Mouse (Mus musculus): ENCODE data around the gene Epb41l4b. TPM values are rescaled to one million over a fixed set of nuclear protein-coding genes. Genes with fewer than 3 reads are reported as not detected.

The Epb41l4b gene
- total and polyA plus RNA-seq, 2 experiments from 2014 or later = 1.8 to 6.2 TPM

DNA sequence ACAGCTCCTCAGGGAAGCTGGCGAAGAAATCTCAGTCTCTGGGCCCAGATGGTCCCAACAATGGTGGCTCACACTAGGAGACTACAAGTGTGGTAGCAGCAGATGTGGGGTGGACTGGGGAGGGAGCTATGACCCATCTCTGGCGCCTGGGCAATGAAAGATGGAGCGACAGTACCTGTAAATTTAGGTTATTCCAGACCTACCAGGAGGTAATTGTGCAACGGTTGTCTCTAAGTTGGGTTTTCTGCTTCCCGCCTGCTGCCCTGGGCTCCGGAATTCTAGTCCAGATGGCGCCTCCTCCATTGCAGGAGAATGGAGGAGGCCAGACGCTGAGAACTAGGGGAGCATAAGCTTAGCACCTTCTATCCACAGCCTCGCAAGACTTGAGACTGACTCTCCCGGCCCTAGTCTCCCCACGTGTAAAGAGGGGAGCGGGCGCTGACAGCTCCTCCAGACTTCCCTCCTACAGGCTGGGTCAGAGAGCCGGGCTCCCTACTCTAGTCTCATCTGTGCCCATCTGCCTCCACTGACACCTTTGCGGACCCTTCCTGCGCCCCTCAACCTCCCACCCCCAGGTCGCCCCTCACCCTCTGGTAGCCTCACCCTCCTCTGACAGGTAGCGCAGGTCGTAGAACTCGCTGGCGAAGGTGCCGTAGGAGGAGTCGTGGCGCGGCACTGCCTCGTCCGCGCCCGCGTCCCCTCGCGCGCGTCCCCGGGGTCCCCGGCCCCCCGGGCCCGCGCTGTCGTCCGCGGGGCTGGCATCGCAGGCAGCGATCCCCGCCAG, 153.6 kb downstream of the Epb41l4b start:
- H3K36me3 ChIP-seq (ENCODE audit: insufficient read depth) = no peaks in the 10 kb centered on the region
- 2% methylated on average over 45 of the region's 45 CpGs for WGBS

DNA sequence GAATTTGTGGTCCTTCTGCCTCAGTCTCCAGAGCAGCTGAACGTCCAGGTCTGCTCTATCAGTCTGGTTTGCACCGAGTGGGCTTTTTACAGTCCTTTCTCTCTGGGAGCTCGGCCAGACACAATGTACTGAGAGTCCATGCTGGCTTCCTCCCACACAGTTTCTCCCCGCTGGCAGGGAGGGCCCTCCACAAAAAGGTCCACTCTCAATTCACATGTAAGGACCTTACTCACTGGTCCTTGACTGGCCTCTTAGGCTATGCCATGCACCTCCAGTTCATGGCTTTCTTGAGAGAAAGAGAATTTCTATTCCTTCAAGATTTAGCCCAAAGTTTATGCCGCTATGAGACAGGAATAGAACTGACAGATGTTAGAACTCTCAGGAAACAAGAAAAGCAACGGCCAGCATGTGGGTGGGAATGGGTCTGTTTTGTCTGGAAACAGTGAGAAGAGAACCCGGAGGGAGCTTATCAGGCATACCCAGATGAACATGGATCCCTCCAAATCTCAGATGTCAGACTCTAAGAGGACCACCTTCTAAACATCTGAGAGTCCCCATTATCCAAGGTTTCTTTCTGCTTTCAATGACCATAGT, 177.6 kb downstream of the Epb41l4b start:
- no peaks in the 10 kb centered on the region for H3K27me3 ChIP-seq (ENCODE audit: insufficient read depth, low read length)
- 76% methylated on average over 7 of the region's 7 CpGs for WGBS
- no peak for TF ChIP-seq CTCF (IDR thresholded peaks at IDR 0.05; ENCODE audit: low read depth)

More for the DNA sequence above, 153.6 kb downstream of the Epb41l4b start:
- H3K9me3 ChIP-seq (ENCODE audit: low read length) = no peaks in the 10 kb centered on the region
- H3K4me2 ChIP-seq (ENCODE audit: low read depth) = peak overlapping the region; percentile 81
- peak overlapping the region; percentile 81 for H3K9ac ChIP-seq
- H3K27me3 ChIP-seq (ENCODE audit: insufficient read depth, low read length) = no peaks in the 10 kb centered on the region
- H3K27ac ChIP-seq (ENCODE audit: low read depth, low read length) = peak overlapping the region; percentile 89
- TF ChIP-seq CTCF (IDR thresholded peaks at IDR 0.05; ENCODE audit: low read depth) = no peak
- no peaks in the 10 kb centered on the region for H3K4me1 ChIP-seq (ENCODE audit: insufficient read depth)
- ATAC-seq (peak; percentile 85), DNase-seq (peak; percentile 77)
- peak overlapping the region; percentile 75 for H3K4me3 ChIP-seq (ENCODE audit: low read depth, low read length)

DNA sequence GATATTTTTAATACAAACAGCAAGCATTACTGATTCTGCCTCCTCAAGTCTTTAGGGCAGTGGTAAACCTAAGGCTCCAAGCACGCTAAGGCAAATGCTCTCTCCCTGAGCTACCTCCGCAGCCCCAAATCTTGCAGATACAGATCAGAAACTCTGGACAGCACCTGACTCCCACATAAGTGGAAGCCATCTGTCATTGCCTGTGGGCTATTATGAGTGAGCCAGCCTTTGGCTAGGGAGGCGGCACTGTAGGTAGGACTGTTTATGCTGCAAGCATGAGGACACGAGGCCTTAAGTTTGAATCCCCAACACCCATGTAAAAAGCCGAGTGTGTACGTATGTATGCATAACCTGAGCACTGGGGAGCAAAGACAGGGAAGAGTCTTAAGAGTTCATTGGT, 179.6 kb downstream of the Epb41l4b start:
- TF ChIP-seq CTCF (IDR thresholded peaks at IDR 0.05; ENCODE audit: low read depth) = no peak
- Histone ChIP-seq H3K27me3 (ENCODE audit: insufficient read depth, low read length) (no peaks in the 10 kb centered on the region), H3K9me3 (ENCODE audit: low read length) (no peaks in the 10 kb centered on the region), H3K36me3 (ENCODE audit: insufficient read depth) (peaks cover 41% of the 10 kb centered on the region), H3K9ac (no peak overlapping the region), H3K27ac (ENCODE audit: low read depth, low read length) (no peak overlapping the region), H3K4me1 (ENCODE audit: insufficient read depth) (no peaks in the 10 kb centered on the region), H3K4me2 (ENCODE audit: low read depth) (no peak overlapping the region), H3K4me3 (ENCODE audit: low read depth, low read length) (no peak overlapping the region)
- ATAC-seq (no peak), DNase-seq (no peak)
- WGBS = 93% methylated on average over 6 of the region's 6 CpGs

More for the DNA sequence above, 177.6 kb downstream of the Epb41l4b start:
- ATAC-seq (no peak), DNase-seq (no peak)
- Histone ChIP-seq H3K9ac (no peak overlapping the region), H3K4me3 (ENCODE audit: low read depth, low read length) (no peak overlapping the region), H3K36me3 (ENCODE audit: insufficient read depth) (peaks cover 33% of the 10 kb centered on the region), H3K9me3 (ENCODE audit: low read length) (no peaks in the 10 kb centered on the region), H3K4me1 (ENCODE audit: insufficient read depth) (no peaks in the 10 kb centered on the region), H3K4me2 (ENCODE audit: low read depth) (no peak overlapping the region), H3K27ac (ENCODE audit: low read depth, low read length) (no peak overlapping the region)

DNA sequence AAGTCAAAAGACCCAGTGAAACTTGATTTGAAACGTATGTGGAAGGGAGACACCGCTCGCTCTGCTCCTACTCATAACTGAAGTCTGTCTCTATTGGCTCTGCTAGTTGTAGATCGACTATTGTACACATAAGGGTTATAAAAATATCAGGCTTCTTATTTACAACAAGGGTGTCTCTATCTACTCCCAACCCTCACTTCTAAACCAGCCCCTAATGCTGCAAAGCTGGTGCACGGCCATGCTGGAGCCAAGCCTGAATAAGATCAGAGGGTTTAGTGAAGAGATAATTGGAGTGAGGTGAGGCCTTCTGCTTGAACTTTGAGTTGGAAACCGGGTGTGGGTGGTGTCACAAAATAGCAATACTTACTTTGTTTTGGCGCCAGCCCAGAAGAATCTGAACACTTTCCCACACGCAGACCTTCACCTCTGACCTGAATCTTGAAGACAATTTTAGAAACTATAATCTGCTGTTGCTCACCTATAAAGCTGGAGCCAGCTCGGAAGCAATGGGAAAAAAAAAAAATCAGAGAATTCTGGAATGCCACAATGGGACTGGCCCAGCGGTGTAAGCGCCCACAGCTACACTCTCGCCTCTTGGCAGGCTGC, 181.8 kb downstream of the Epb41l4b start:
- H3K9ac ChIP-seq = no peak overlapping the region
- no peaks in the 10 kb centered on the region for H3K9me3 ChIP-seq (ENCODE audit: low read length)
- H3K4me3 ChIP-seq (ENCODE audit: low read depth, low read length) = no peak overlapping the region
- H3K27me3 ChIP-seq (ENCODE audit: insufficient read depth, low read length) = no peaks in the 10 kb centered on the region
- H3K36me3 ChIP-seq (ENCODE audit: insufficient read depth) = peaks cover 27% of the 10 kb centered on the region
- no peak overlapping the region for H3K4me2 ChIP-seq (ENCODE audit: low read depth)
- DNase-seq (no peak), ATAC-seq (no peak)
- H3K4me1 ChIP-seq (ENCODE audit: insufficient read depth) = no peaks in the 10 kb centered on the region
- no peak for TF ChIP-seq CTCF (IDR thresholded peaks at IDR 0.05; ENCODE audit: low read depth)
- 83% methylated on average over 12 of the region's 12 CpGs for WGBS
- H3K27ac ChIP-seq (ENCODE audit: low read depth, low read length) = no peak overlapping the region

DNA sequence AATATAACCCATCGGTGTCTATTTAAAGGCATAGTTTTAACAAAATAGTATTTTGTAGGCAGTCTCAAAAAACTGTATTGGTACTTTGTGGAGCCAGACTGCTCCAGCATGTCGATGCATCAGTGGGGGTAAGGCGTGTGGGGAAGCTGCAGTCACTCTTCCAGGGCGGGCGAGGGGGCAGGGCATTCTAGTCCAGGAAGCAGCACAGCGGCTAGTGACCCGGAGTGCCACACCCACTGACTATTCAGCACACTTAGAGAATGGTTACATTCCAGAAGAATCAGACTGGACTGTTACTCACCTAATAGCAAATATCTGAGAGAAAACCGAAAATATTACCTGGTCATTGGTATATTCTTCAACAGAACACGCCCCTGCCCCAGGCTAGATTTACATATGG, 185.7 kb downstream of the Epb41l4b start:
- no peak for ATAC-seq
- WGBS = 70% methylated on average over 9 of the region's 9 CpGs
- Histone ChIP-seq H3K9me3 (ENCODE audit: low read length) (no peaks in the 10 kb centered on the region), H3K4me2 (ENCODE audit: low read depth) (no peak overlapping the region), H3K36me3 (ENCODE audit: insufficient read depth) (peaks cover 16% of the 10 kb centered on the region), H3K4me3 (ENCODE audit: low read depth, low read length) (no peak overlapping the region), H3K9ac (no peak overlapping the region), H3K27ac (ENCODE audit: low read depth, low read length) (no peak overlapping the region), H3K4me1 (ENCODE audit: insufficient read depth) (no peaks in the 10 kb centered on the region), H3K27me3 (ENCODE audit: insufficient read depth, low read length) (no peaks in the 10 kb centered on the region)
- no peak for DNase-seq
- TF ChIP-seq CTCF (IDR thresholded peaks at IDR 0.05; ENCODE audit: low read depth) = no peak

DNA sequence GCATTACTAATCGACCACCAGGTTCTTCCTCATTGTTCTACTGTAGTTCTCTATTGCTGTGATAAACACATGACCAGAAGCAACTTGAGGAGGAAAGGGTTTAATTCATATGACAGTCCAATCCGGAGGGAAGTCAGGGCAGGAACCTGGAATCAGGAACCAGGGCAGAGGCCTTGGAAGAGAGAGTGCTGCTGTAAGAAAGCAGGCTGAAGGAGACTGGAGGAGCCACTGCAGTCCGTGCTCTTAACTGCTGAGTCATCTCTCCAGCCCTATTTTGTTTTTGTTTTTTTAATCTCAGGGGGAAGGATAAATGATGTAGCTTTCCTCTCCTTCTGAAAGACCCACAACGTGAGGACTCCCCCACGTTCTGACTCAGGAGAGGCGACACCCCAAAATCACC, 190.0 kb downstream of the Epb41l4b start:
- WGBS = 72% methylated on average over 6 of the region's 6 CpGs
- H3K9ac ChIP-seq = no peak overlapping the region
- no peak for TF ChIP-seq CTCF (IDR thresholded peaks at IDR 0.05; ENCODE audit: low read depth)
- no peaks in the 10 kb centered on the region for H3K4me1 ChIP-seq (ENCODE audit: insufficient read depth)
- no peak overlapping the region for H3K4me2 ChIP-seq (ENCODE audit: low read depth)
- no peaks in the 10 kb centered on the region for H3K9me3 ChIP-seq (ENCODE audit: low read length)
- no peak overlapping the region for H3K4me3 ChIP-seq (ENCODE audit: low read depth, low read length)
- ATAC-seq (no peak), DNase-seq (no peak)
- no peaks in the 10 kb centered on the region for H3K27me3 ChIP-seq (ENCODE audit: insufficient read depth, low read length)
- no peaks in the 10 kb centered on the region for H3K36me3 ChIP-seq (ENCODE audit: insufficient read depth)
- H3K27ac ChIP-seq (ENCODE audit: low read depth, low read length) = no peak overlapping the region

DNA sequence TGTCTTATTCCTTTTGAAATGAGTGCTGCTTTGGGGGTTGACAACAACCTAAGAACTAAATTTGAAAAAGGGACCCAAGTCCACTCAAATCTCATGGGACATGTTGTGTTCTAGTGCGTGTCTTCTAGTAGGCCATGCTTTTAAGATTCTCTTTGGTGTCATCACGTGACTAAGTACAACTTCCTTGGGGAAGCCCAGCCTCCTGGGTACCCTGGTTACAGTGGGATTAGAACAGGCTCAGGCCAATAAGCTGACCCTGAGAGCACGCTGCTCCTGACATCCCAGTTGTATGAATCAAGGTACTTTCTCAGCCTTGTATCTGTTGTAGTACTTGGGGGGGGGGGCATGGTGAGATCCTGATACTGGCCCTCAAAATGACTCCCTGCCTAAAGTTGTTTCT, 191.5 kb downstream of the Epb41l4b start:
- no peaks in the 10 kb centered on the region for H3K4me1 ChIP-seq (ENCODE audit: insufficient read depth)
- no peak for ATAC-seq

More for the DNA sequence above, 191.5 kb downstream of the Epb41l4b start:
- Histone ChIP-seq H3K4me3 (ENCODE audit: low read depth, low read length) (no peak overlapping the region), H3K9ac (no peak overlapping the region), H3K4me2 (ENCODE audit: low read depth) (no peak overlapping the region), H3K27me3 (ENCODE audit: insufficient read depth, low read length) (no peaks in the 10 kb centered on the region), H3K36me3 (ENCODE audit: insufficient read depth) (no peaks in the 10 kb centered on the region), H3K9me3 (ENCODE audit: low read length) (no peaks in the 10 kb centered on the region), H3K27ac (ENCODE audit: low read depth, low read length) (no peak overlapping the region)
- DNase-seq = no peak
- WGBS = 86% methylated on average over 3 of the region's 3 CpGs
- no peak for TF ChIP-seq CTCF (IDR thresholded peaks at IDR 0.05; ENCODE audit: low read depth)

Data from forebrain, postnatal 0 days (tissue).